Mouse (Mus musculus): Measurements from ENCODE around the gene Amh. TPM values are rescaled to one million over a fixed set of nuclear protein-coding genes. Genes with fewer than 3 reads are reported as not detected.

Amh gene
- polyA plus RNA-seq, 1 experiment, result not detected

DNA sequence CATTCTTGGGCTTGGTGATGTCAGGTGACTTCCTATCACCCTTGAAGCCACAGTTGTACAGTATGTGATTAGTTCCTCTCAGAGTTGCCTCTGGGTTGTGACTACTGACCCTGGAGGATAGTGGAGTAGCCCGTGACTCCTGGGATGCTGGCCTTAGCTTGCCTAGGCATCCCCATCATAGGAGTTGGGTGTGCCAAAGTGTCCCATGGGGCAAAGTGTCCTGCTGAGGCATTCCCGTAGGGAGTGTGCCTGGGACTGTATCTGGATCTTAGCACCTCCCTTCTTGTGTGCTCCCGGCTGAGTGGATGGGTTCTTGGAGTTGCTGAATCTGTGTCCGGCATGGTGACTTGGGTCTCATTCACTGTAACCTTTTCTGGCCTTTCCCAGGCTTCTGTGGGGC is 30.1 kb upstream of the Amh start:
- Histone ChIP-seq H3K4me1 (ENCODE audit: control insufficient read depth, insufficient read depth, insufficient read length, low read length) (no peaks in the 10 kb centered on the region), H3K4me3 (ENCODE audit: insufficient read depth, low read depth, low read length) (no peak overlapping the region), H3K27ac (replicated peaks; ENCODE audit: low read depth, low read length) (no peak overlapping the region)

DNA sequence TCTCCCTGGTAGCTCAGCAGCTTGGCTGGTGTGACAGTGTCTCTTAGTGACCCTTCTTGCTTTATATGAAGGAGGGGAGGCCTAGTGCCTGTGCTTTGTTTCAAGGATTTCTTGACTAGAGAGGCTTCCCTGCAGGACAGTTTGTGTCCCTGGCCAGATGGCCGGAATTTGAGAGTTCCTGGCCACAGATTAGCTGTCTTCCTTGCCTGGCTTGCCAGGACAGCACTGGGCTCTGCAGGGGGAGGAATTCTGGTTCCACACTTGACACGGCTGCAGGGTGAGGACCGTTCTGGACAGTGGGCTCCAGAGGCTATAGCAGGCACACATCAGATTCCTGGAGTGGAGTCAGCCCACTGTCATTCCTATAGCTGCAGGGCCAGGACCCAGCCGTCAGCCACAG is 29.3 kb upstream of the Amh start:
- no peak overlapping the region for H3K27ac ChIP-seq (replicated peaks; ENCODE audit: low read depth, low read length)
- no peaks in the 10 kb centered on the region for H3K4me1 ChIP-seq (ENCODE audit: control insufficient read depth, insufficient read depth, insufficient read length, low read length)
- H3K4me3 ChIP-seq (ENCODE audit: insufficient read depth, low read depth, low read length), result no peak overlapping the region

DNA sequence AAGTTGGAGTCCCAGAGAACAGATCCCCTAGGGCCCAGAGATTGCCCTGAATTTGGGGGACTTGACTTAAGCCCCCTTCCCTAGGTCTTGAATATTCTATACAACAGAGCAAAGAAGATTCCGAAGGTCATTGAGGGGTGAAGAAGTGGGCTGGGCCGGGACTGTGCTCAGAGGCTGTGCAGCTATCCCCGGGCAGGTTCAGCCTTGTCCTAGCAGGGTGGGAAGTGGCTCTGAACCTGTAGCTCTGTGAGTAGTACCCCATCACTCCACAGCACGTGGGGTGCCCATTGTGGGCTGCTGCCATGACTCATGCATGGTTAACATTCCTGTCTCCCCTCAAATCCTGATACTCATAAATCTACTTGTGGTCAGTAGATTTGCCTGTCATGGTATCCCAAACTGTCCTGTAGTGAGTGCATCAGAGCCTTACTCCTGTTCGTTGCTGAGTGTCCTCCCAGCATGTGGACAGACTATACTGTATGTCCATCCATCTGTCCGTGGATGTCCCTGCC is 28.6 kb upstream of the Amh start:
- Histone ChIP-seq H3K4me1 (ENCODE audit: control insufficient read depth, insufficient read depth, insufficient read length, low read length) (no peaks in the 10 kb centered on the region), H3K4me3 (ENCODE audit: insufficient read depth, low read depth, low read length) (no peak overlapping the region), H3K27ac (replicated peaks; ENCODE audit: low read depth, low read length) (no peak overlapping the region)

DNA sequence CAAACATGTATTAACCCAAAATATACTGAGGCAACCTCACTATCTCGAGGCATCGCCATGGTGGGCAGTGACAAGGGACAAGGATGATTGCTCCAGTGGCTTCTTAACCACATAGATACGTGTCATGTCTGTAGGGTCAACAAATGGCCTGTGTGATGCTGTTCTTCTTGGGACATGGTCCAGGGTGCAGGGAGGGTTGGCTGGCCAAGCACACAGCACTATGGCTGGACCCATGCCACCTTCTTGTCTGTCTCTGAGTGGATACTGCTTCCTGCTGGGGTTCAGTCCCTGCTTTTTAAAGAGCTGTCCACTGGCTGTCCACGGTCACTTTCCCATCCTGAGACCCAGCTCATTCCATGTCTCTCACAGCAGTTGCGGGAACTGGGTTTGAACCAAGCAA is 27.9 kb upstream of the Amh start:
- H3K27ac ChIP-seq (replicated peaks; ENCODE audit: low read depth, low read length), result no peak overlapping the region
- no peak overlapping the region for H3K4me3 ChIP-seq (ENCODE audit: insufficient read depth, low read depth, low read length)
- H3K4me1 ChIP-seq (ENCODE audit: control insufficient read depth, insufficient read depth, insufficient read length, low read length), result no peaks in the 10 kb centered on the region

DNA sequence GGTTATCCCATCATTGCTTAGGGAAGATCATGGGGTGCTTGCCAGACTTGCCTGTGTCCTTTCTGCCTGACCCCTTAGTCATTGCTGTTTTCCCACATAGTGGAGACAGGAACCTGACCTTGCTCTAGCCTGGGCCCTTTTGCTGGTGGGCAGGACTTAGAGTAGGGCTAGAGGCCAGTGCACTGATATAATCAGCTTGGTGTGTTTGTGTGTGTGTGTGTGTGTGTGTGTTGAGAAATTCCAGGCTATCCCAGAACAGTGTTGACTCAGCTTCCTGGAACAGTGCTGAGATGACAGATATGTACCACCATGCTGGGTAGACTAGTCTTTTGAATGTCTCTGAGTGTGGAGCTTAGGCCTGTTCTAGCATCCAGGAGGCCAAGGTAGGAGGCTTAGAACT is 25.5 kb upstream of the Amh start:
- Histone ChIP-seq H3K4me1 (ENCODE audit: control insufficient read depth, insufficient read depth, insufficient read length, low read length) (no peaks in the 10 kb centered on the region), H3K4me3 (ENCODE audit: insufficient read depth, low read depth, low read length) (no peak overlapping the region), H3K27ac (replicated peaks; ENCODE audit: low read depth, low read length) (no peak overlapping the region)

DNA sequence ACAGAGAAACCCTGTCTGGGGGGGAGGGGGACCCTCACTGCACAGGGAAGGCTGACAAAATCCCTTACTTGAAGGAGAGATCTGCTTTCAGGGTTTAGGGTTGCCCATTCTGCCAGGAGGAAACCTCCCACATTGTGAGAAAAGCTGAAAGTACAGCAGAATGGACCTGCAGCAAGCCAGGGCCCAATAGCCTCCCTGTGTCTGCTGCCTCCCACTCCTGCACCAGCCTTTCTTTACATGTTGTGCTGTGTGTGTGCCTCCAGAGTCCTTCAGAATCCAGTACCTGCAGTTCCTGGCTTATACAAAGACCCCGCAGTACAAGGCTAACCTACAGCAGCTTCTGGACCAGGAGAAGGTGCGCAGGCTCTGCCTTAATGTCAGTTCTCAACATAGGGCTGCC is 20.7 kb upstream of the Amh start:
- Histone ChIP-seq H3K4me3 (ENCODE audit: insufficient read depth, low read depth, low read length) (no peak overlapping the region), H3K4me1 (ENCODE audit: control insufficient read depth, insufficient read depth, insufficient read length, low read length) (no peaks in the 10 kb centered on the region), H3K27ac (replicated peaks; ENCODE audit: low read depth, low read length) (no peak overlapping the region)

DNA sequence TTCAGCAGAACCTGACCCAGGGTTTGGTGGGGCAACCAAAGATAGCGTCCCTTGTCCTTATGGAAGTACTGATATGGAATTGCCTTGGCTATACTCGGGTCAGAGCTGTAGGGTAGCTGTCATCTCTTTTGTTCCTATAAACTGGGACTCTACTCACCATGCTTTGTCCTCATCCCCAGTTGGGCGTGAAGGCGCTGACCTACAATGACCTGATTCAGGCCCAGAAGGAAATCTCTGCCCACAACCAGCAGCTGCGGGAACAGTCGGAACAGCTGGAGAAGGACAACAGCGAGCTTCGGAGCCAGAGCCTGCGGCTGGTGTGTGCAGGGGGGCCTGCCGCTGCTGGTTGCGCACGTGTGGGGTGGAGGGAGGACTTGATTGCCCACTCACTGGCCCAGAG is 20.2 kb upstream of the Amh start:
- Histone ChIP-seq H3K27ac (replicated peaks; ENCODE audit: low read depth, low read length) (no peak overlapping the region), H3K4me1 (ENCODE audit: control insufficient read depth, insufficient read depth, insufficient read length, low read length) (no peaks in the 10 kb centered on the region), H3K4me3 (ENCODE audit: insufficient read depth, low read depth, low read length) (no peak overlapping the region)

DNA sequence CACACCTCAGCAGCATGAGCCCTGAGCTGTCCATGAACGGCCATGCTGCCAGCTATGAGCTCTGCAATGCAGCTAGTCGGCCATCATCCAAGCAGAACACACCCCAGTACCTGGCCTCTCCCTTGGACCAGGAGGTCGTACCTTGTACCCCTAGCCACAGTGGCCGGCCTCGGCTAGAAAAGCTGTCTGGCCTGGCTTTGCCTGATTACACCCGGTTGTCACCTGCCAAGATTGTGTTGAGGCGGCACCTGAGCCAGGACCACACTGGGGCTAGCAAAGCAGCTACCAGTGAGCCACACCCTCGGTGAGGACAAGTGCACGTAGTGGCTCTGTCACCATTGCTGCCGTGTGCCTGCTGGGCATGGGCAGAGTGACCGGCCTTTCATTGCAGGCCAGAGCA is 19.1 kb upstream of the Amh start:
- no peak overlapping the region for H3K27ac ChIP-seq (replicated peaks; ENCODE audit: low read depth, low read length)
- H3K4me1 ChIP-seq (ENCODE audit: control insufficient read depth, insufficient read depth, insufficient read length, low read length), result no peaks in the 10 kb centered on the region
- H3K4me3 ChIP-seq (ENCODE audit: insufficient read depth, low read depth, low read length), result no peak overlapping the region

DNA sequence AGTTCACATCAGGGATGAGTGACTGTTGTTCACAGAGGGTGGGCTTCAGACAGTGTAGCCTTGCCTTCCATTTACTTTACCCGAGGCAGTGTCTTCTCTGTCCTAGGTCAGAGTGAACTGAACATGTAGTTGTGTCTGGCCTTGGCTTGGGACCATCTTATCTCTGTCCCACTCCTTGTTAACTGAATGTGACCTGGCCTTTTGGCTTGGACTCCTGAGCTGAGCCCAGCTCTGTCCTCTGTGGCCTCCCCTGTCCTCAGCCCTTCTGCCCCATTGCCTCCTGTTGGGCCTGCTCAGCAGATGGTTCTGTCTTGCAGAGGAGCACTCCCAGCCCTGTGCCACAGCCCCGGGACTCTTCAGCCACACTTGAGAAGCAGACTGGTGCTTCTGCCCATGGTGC is 17.5 kb upstream of the Amh start:
- Histone ChIP-seq H3K27ac (replicated peaks; ENCODE audit: low read depth, low read length) (no peak overlapping the region), H3K4me1 (ENCODE audit: control insufficient read depth, insufficient read depth, insufficient read length, low read length) (no peaks in the 10 kb centered on the region), H3K4me3 (ENCODE audit: insufficient read depth, low read depth, low read length) (no peak overlapping the region)

DNA sequence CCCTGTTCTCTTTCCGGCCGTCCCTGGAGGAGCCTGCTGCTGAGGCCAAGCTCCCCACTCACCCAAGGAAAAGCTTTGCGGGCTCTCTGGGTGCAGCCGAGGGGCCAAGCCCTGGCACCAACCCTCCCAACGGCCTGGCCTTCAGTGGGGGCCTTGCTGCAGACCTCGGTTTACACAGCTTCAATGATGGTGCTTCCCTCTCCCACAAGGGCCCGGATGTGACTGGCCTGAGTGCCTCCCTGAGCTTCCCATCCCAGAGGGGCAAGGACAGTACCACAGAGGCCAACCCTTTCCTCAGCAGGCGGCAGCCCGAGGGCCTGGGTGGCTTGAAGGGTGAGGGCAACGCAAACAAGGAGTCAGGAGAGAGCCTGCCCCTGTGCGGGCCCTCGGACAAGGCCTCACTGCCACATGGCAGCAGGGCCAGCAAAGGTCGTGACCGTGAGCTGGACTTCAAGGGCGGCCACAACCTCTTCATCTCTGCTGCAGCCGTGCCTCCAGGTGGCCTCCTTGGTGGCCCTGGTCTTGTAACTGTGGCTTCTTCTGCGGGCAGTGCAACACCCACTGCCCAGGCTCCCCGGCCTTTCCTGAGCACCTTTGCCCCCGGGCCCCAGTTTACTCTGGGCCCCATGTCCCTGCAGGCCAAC is 14.2 kb upstream of the Amh start:
- Histone ChIP-seq H3K4me3 (ENCODE audit: insufficient read depth, low read depth, low read length) (no peak overlapping the region), H3K4me1 (ENCODE audit: control insufficient read depth, insufficient read depth, insufficient read length, low read length) (no peaks in the 10 kb centered on the region), H3K27ac (replicated peaks; ENCODE audit: low read depth, low read length) (no peak overlapping the region)

DNA sequence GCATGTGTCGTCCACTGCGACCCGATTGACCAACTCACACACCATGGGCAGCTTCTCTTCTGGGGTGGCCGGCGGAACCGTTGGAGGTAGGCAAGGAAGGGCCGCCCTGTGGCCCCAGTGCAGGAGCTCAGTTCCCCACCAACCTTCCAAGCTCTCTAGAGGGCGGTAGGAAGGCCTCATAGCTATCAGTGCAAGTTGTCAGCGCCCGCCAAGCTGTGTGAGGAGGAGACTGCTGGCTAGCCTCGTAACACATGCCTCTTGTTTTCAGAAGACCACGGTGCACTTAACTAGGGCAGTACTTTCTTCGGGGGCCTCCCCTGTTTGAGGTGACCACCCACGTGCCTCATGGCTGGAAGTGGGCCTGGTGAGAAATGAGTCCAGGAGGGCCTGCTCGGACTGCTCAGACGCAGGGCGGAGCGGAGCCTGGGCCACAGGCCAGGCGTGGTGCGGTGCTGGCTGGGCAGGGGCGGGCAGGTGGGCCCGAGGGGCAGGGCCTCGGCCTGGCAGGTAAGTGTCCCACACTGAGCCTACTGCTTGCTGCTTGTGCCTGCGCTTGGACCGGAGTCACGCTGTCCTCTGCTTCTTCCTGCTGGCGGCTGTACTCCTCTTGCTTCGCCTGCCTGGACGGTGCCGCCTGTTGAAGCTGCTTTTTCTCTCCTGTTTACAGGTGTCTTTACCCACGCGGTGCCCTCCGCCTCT is 13.4 kb upstream of the Amh start:
- Histone ChIP-seq H3K4me1 (ENCODE audit: control insufficient read depth, insufficient read depth, insufficient read length, low read length) (peaks cover 3% of the 10 kb centered on the region; the same call in 1 of the 2 replicates), H3K27ac (replicated peaks; ENCODE audit: low read depth, low read length) (no peak overlapping the region), H3K4me3 (ENCODE audit: insufficient read depth, low read depth, low read length) (no peak overlapping the region)

DNA sequence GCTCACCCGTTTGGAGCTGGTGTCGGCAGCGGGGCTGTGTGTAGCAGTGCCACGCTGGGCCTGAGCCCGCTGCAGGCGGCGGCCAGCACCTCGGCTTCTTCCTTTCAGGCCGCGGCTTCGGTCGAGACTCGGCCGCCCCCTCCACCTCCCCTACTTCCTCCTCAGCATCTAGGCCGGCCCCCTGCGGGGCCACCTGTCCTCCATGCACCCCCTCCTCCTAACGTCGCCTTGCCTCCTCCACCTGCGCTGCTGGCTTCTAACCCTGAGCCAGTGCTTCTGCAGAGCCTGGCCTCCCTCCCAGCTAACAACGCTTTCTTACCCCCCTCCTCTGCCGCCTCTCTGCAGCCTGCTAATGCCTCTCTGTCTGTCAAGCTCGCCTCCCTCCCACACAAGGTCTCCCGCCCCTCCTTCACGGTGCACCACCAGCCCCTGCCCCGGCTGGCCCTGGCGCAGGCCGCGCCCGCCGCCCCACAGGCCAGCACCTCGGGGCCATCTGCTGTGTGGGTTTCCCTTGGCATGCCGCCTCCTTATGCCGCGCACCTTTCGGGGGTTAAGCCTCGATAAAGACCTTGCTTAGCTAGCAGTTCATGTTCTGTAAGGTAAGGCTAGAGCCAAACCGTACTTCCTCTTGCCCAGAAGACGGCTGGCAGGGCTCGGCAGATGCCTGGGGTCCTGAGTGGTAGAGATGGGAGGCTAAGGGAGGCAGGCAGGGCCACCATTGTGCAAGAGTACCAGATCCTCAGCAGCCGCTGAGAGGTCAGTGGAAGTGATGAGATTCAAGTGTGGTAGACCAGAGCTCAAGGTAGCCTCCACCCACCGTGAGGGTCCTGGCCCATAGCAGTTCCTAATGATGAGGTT is 12.6 kb upstream of the Amh start:
- Histone ChIP-seq H3K4me3 (ENCODE audit: insufficient read depth, low read depth, low read length) (no peak overlapping the region), H3K27ac (replicated peaks; ENCODE audit: low read depth, low read length) (no peak overlapping the region), H3K4me1 (ENCODE audit: control insufficient read depth, insufficient read depth, insufficient read length, low read length) (peaks cover 5% of the 10 kb centered on the region; the same call in 1 of the 2 replicates)

DNA sequence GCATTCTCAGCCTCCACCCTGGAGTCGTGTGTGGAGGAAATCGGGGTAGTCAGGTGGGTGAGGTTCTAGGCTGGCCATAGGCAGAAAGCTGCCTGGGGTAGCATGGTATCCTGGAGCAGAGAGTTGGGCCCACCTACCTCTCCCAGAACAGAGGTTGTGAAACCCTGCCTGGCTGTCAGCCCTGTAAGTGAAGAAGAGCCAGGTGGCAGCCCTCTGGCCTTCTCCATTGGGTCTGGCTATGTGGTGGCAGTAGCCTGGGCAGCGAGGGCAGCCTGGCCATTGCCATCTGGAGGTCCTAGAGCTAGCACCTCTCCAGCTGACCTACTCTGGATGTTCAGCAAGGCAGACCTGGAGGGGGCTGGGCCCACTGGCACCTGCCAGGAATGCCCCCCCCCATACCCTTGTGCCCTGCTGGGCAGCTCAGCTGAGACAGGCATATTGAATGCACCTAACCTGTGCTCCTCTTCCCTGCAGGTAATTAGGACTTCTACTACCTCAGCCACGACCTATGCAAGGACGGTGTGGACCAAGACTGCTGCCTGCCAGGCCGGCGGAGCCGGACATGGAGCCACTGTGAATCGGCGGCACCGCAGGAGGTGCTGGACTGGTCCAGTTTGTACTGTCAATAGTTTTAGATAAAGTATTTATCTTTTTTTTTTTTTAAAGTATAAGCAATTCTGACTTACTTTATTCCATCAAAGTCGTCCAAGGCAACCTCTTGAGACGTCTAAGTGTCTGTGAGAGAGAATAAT is 11.8 kb upstream of the Amh start:
- Histone ChIP-seq H3K27ac (replicated peaks; ENCODE audit: low read depth, low read length) (no peak overlapping the region), H3K4me1 (ENCODE audit: control insufficient read depth, insufficient read depth, insufficient read length, low read length) (peaks cover 5% of the 10 kb centered on the region; the same call in 1 of the 2 replicates), H3K4me3 (ENCODE audit: insufficient read depth, low read depth, low read length) (no peak overlapping the region)

DNA sequence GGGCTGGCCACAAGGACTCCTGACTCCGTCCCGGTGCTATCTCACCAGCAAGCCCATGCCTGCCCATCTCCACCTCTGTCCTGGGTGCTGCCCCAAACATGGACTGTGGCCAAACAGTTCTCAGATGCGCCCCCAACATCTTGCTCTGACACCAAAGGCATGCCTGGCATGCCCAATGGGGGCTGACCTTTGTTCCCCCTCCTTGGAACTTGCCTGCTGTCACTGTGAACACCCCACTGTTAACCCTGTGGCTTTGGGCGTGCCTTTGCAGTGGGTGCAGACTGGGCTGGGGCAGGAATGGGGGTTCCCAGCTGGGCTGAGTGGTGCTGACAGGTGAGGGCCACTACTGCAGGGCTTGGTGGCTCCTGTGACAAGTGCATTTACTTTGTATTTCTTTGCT is 11.2 kb upstream of the Amh start:
- Histone ChIP-seq H3K27ac (replicated peaks; ENCODE audit: low read depth, low read length) (no peak overlapping the region), H3K4me1 (ENCODE audit: control insufficient read depth, insufficient read depth, insufficient read length, low read length) (peaks cover 5% of the 10 kb centered on the region; the same call in 1 of the 2 replicates)

DNA sequence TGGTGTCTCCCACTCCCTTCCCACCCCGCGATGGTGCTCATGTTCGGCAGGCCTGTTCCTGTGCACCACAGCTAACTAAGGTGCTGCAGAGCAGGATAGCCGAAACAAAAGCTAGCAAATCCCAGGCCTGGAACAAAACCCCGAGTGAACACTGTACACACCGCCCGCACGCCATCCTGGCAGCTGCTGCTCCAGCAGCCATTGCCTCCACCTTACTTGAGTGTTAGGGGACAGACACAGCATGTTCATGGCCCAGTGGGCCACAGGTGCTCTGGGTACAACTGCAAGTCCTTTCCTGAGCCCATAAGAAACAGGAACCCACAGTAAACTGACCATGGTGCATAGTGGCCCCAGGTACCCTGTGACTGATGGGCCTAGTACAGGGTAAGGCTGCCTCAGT is 10.3 kb upstream of the Amh start:
- peaks cover 5% of the 10 kb centered on the region; the same call in 1 of the 2 replicates for H3K4me1 ChIP-seq (ENCODE audit: control insufficient read depth, insufficient read depth, insufficient read length, low read length)
- H3K27ac ChIP-seq (replicated peaks; ENCODE audit: low read depth, low read length), result no peak overlapping the region
- H3K4me3 ChIP-seq (ENCODE audit: insufficient read depth, low read depth, low read length), result no peak overlapping the region

More for the DNA sequence above, 11.2 kb upstream of the Amh start:
- no peak overlapping the region for H3K4me3 ChIP-seq (ENCODE audit: insufficient read depth, low read depth, low read length)
